Mouse (Mus musculus) intestine, postnatal 0 days (tissue): ENCODE measurements around the gene Cela1. TPM values are rescaled to one million over a fixed set of nuclear protein-coding genes. Genes with fewer than 3 reads are reported as not detected.

ENCODE experiments used
- ATAC-seq: fragments of 200-750 bp; cut with Nextera tagmentation; 2 replicates; pipeline ENCODE4 v1.8.0; 2017; ENCODE audit warnings: mild to moderate bottlenecking, moderate TSS enrichment, moderate library complexity
- H3K27ac ChIP-seq: fragments of 300-500 bp; sonication (generic); 2 replicates; pipeline ENCODE4 v1.5.1; 2014; ENCODE audit warnings: mild to moderate bottlenecking, low read depth, low read length, moderate library complexity
- H3K27me3 ChIP-seq: fragments of 300-500 bp; sonication (generic); replicated peaks from 2 replicates; pipeline ENCODE4 v1.6.1; 2014; ENCODE audit warnings: low read length, mixed read lengths; ENCODE audit not compliant: control insufficient read depth, insufficient read depth
- H3K36me3 ChIP-seq: fragments of 300-500 bp; sonication (generic); 2 replicates; pipeline ENCODE4 v1.6.1; 2014; ENCODE audit warnings: mild to moderate bottlenecking, moderate library complexity; ENCODE audit not compliant: control insufficient read depth, insufficient read depth
- H3K4me1 ChIP-seq: fragments of 300-500 bp; sonication (generic); replicated peaks from 2 replicates; pipeline ENCODE4 v1.6.1; 2014; ENCODE audit warnings: antibody characterized with exemption, low read length, mixed read lengths; ENCODE audit not compliant: control insufficient read depth, insufficient read depth
- H3K4me2 ChIP-seq: fragments of 300-500 bp; sonication (generic); replicated peaks from 2 replicates; pipeline ENCODE4 v1.6.1; 2014; ENCODE audit warnings: low read depth, mild to moderate bottlenecking, moderate library complexity
- H3K4me3 ChIP-seq: fragments of 300-500 bp; sonication (generic); 2 replicates; pipeline ENCODE4 v1.5.1; 2014; ENCODE audit warnings: low read depth, low read length
- H3K9ac ChIP-seq: fragments of 300-500 bp; sonication (generic); 2 replicates; pipeline ENCODE4 v1.6.1; 2014; ENCODE audit warnings: mild to moderate bottlenecking, low read depth, low read length
- H3K9me3 ChIP-seq: fragments of 300-500 bp; sonication (generic); 2 replicates; pipeline ENCODE4 v1.6.1; 2016; ENCODE audit warnings: mixed run types; ENCODE audit not compliant: control insufficient read depth
- CTCF ChIP-seq: sonication (generic); IDR thresholded peaks from 2 replicates; pipeline ENCODE4 v1.5.1; 2016; ENCODE audit warnings: low read depth, mild to moderate bottlenecking, control low read depth, antibody characterized with exemption, moderate library complexity
- WGBS: fragments of 180-500 bp; shearing (Covaris S2); extraction: QIAGEN DNeasy Blood & Tissue Kit; methylation state at CpG from one replicate; pipeline ENCODE4 v1.1.7; 2014; 5-methylcytosine and 5-hydroxymethylcytosine counted together
- polyA plus RNA-seq: library from polyadenylated mRNA; unstranded; fragments of >200 nt; fragmentation: Nextera tagmentation; extraction: Ambion mirVana; gene quantifications from 2 replicates; pipeline ENCODE4 v1.2.1, GENCODE M21; 2015

The Cela1 gene
- polyA plus RNA-seq, 1 experiment from 2014 or later, result 37.2 TPM

GRCm38 (mm10) chr15:100642451-100642850, 45.3 kb downstream of the Cela1 start:
- WGBS, result 90% methylated on average over 7 of the region's 7 CpGs

DNA sequence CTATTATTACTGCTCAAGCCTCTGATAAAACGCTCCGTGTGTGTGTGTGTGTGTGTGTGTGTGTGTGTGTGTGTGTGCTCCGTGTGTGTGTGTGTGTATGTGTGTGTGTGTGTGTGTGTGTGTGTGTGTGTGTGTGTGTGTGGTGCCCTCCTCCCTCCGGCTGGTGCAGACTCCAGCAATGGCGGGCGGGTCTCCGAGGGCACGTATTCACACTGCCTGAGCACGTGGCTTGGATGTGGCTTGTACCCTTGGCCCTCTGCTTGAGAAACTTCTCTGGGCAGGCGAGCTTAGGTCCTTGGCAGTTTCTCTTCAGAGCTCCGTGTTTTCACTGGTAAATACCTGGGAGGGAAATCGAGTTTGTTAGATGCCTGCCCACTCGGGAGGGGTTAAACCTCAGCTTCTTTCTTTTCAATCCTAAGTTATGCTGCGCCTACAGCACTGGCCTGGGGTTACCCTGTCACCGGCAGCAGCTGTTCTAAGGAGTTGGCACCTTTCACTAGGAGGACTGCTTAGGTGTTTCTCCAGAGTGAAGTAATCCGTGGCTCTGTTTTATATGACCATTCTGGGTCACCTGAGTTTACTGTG, 46.4 kb downstream of the Cela1 start:
- Histone ChIP-seq H3K27me3 (peaks cover 3% of the 10 kb centered on the region; the same call in 1 of the 2 replicates), H3K36me3 (no peaks in the 10 kb centered on the region; the same call in 1 of the 2 replicates), H3K4me1 (0 out of 2 replicates have a peak, but pooled peaks cover 3% of the 10 kb centered on the region), H3K27ac (no peak overlapping the region), H3K9me3 (no peaks in the 10 kb centered on the region), H3K4me2 (no peak overlapping the region), H3K9ac (no peak overlapping the region), H3K4me3 (no peak overlapping the region)
- 52% methylated on average over 16 of the region's 16 CpGs for WGBS
- no peak for ATAC-seq
- TF ChIP-seq CTCF, result no peak

More at GRCm38 (mm10) chr15:100642451-100642850, 45.3 kb downstream of the Cela1 start:
- H3K4me1 ChIP-seq, result 0 out of 2 replicates have a peak, but pooled peaks cover 3% of the 10 kb centered on the region
- no peaks in the 10 kb centered on the region for H3K9me3 ChIP-seq
- H3K27ac ChIP-seq, result no peak overlapping the region
- no peak overlapping the region for H3K9ac ChIP-seq
- H3K4me3 ChIP-seq, result no peak overlapping the region
- TF ChIP-seq CTCF, result no peak
- no peak overlapping the region for H3K4me2 ChIP-seq
- ATAC-seq, result no peak
- H3K27me3 ChIP-seq, result no peaks in the 10 kb centered on the region
- no peaks in the 10 kb centered on the region; the same call in 1 of the 2 replicates for H3K36me3 ChIP-seq

DNA sequence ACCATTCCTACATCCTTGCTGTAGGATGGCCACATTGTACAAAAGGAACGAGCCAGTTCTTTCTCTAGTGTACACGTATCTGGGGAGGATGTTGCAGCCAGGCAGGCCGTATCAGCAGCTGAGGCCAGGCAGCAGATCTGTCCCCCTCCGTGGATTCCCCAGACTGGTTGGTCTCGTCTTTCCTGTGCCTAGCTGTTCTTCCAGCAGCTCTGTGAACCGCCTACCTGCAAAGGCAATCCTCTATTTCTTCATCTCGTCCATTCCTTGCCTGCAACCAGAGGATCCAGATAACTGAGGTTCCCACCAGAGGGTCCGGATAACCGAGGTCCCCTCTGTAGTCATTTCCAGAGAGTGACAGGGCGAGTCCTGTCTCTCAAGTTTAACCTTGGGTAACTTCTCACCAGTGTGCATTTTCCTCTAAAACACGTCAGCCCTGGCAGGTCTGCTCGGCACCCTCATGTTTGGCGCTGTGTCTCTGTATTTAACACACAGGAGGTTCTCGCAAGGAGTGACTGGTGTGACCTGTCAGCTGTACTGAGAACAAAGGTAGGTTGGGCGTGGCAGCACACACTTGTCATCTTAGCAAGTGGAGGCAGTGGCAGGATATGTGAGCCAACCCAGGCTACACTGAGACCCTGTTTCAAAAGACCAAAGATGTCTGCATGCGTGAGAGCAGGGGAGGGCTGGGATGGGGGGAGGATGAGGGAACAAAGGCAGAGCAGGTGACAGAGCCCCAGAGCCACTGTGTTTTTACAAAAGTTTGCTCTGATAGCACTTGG, 47.6 kb downstream of the Cela1 start:
- Histone ChIP-seq H3K36me3 (no peaks in the 10 kb centered on the region), H3K9ac (no peak overlapping the region), H3K9me3 (no peaks in the 10 kb centered on the region), H3K4me3 (no peak overlapping the region), H3K27me3 (peaks cover 6% of the 10 kb centered on the region; the same call in 1 of the 2 replicates), H3K4me2 (0 out of 2 replicates have a peak overlapping the region, but pooled peaks have one; percentile 13), H3K4me1 (0 out of 2 replicates have a peak, but pooled peaks cover 3% of the 10 kb centered on the region), H3K27ac (peak overlapping the region; percentile 5; the same call in 1 of the 2 replicates)
- no peak for TF ChIP-seq CTCF
- 49% methylated on average over 16 of the region's 16 CpGs for WGBS
- ATAC-seq, result peak; percentile 20; the same call in 1 of the 2 replicates

- Histone ChIP-seq H3K9me3 (no peaks in the 10 kb centered on the region), H3K9ac (no peak overlapping the region), H3K27ac (no peak overlapping the region), H3K4me2 (peak overlapping the region; percentile 91), H3K27me3 (peaks cover 6% of the 10 kb centered on the region; the same call in 1 of the 2 replicates), H3K4me3 (peak overlapping the region; percentile 75; the same call in 1 of the 2 replicates), H3K36me3 (no peaks in the 10 kb centered on the region), H3K4me1 (0 out of 2 replicates have a peak, but pooled peaks cover 3% of the 10 kb centered on the region)
- ATAC-seq, result no peak
- TF ChIP-seq CTCF, result peak; percentile 58
- 16% methylated on average over 6 of the region's 6 CpGs for WGBS
These were observed 50.1 kb downstream of the Cela1 start for GRCm38 (mm10) chr15:100637661-100638060.

DNA sequence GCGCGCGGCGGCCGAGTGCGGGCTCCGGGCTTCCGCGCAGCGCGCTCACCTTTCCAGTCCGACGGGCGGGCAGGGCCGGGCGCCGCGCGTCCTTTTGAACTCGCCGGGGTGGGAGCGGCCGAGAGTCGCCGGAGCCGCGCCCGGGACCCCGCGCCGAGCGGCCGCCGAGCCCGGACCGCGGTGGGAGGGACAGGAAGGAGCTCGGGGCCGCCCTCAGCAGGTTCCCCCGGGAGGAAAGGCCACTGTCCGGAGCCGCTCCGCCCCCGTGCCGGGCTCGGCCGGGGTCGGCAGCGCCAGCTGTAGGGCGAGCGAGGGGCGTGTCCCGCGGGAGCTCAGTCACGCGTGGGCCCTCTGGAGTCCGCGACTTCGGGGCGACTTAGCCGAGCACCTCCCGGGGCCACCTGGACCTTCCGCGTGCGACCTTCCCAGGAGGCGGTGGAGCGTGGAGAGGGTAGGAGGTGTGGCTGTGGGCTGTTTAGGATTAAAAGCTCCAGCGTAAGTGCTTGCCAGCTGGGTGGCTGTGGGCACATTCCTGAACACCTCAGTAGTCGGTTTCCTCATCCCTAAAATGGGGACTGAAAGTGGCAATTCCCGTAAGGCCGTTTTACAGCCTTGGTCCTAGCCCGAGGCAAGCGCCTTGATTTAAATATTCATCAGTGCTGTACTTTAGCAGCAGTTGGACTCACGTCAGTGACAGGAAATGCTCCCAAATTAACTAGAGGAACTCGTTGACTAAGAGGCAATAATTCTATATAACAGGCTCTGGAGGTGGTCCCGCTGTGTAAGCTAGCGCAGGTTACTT, 50.8 kb downstream of the Cela1 start, which contains the start of gene Smagp:
Gene Smagp, minus strand, starts transcription at position 241 of the 802 bp plus-strand sequence.
- no peaks in the 10 kb centered on the region for H3K36me3 ChIP-seq
- peak; percentile 41 for ATAC-seq
- H3K4me1 ChIP-seq, result 0 out of 2 replicates have a peak, but pooled peaks cover 3% of the 10 kb centered on the region
- H3K9me3 ChIP-seq, result no peaks in the 10 kb centered on the region
- under 1% methylated on average over 73 of the region's 77 CpGs for WGBS
- H3K4me2 ChIP-seq, result peak within 1 kb of the TSS; percentile 91
- peak within 1 kb of the TSS; percentile 75 for H3K4me3 ChIP-seq
- peak within 1 kb of the TSS; percentile 81 for H3K9ac ChIP-seq
- TF ChIP-seq CTCF, result no peak
- peak within 1 kb of the TSS; percentile 92 for H3K27ac ChIP-seq
- peaks cover 6% of the 10 kb centered on the region; the same call in 1 of the 2 replicates for H3K27me3 ChIP-seq
